Mouse (Mus musculus) kidney, postnatal 25 days (tissue): Measurements from ENCODE around the gene Cd28.

Experiments
- DNase-seq, 2 experiments: peaks; one replicate each; pipeline ENCODE4 v3.0.0; 2021; ENCODE audit warnings: mixed read lengths in 2 of 2

The Cd28 gene

GRCm38 (mm10) chr1:60716567-60716966 is at the start of gene Cd28:
Gene Cd28 (plus strand): TSS chr1:60716800.
- no peak for DNase-seq

- peak; percentile 49 to 62 for DNase-seq
Measured at GRCm38 (mm10) chr1:60667873-60668616, 48.6 kb upstream of the Cd28 start.

- peak; percentile 42 to 83 for DNase-seq
Measured at GRCm38 (mm10) chr1:60669048-60669447, 47.6 kb upstream of the Cd28 start.

- no peak for DNase-seq
Measured at GRCm38 (mm10) chr1:60669664-60670063, 46.9 kb upstream of the Cd28 start.

- no peak for DNase-seq
Measured at GRCm38 (mm10) chr1:60670172-60670571, 46.4 kb upstream of the Cd28 start.

- no peak for DNase-seq
Measured at GRCm38 (mm10) chr1:60683766-60684165, 32.8 kb upstream of the Cd28 start.

- DNase-seq: no peak
Measured at GRCm38 (mm10) chr1:60696115-60696895, 20.3 kb upstream of the Cd28 start.

- DNase-seq: no peak
Measured at GRCm38 (mm10) chr1:60702641-60703040, 14.0 kb upstream of the Cd28 start.

- DNase-seq: no peak
Measured at GRCm38 (mm10) chr1:60713238-60713637, 3.4 kb upstream of the Cd28 start.

GRCm38 (mm10) chr1:60715651-60716196 is 876 bp upstream of the Cd28 start:
- DNase-seq: no peak

- DNase-seq: peak; percentile 35 to 45
Measured at GRCm38 (mm10) chr1:60718580-60718979, 2.0 kb downstream of the Cd28 start.

GRCm38 (mm10) chr1:60723555-60723954 is 7.0 kb downstream of the Cd28 start:
- no peak for DNase-seq

GRCm38 (mm10) chr1:60731940-60732339 is 15.3 kb downstream of the Cd28 start:
- no peak for DNase-seq

GRCm38 (mm10) chr1:60735072-60735907 is 18.7 kb downstream of the Cd28 start:
- DNase-seq: peak; percentile 47 to 66

- no peak for DNase-seq
Measured at GRCm38 (mm10) chr1:60735908-60736280, 19.3 kb downstream of the Cd28 start.

GRCm38 (mm10) chr1:60744266-60744665 is 27.7 kb downstream of the Cd28 start:
- DNase-seq: no peak

- peak in 1 of 2 experiments; percentile 69 for DNase-seq
Measured at GRCm38 (mm10) chr1:60745664-60746063, 29.1 kb downstream of the Cd28 start.

GRCm38 (mm10) chr1:60746153-60746552 is 29.6 kb downstream of the Cd28 start:
- DNase-seq: no peak

- DNase-seq: no peak
Measured at GRCm38 (mm10) chr1:60746856-60747255, 30.3 kb downstream of the Cd28 start.

GRCm38 (mm10) chr1:60748286-60748685 is 31.7 kb downstream of the Cd28 start:
- no peak for DNase-seq

GRCm38 (mm10) chr1:60748936-60749335 is 32.3 kb downstream of the Cd28 start:
- DNase-seq: no peak

GRCm38 (mm10) chr1:60749346-60749840 is 32.8 kb downstream of the Cd28 start:
- DNase-seq: no peak
